25 mouse cellular contexts compared by ENCODE assay signal in genomic region chr9:33091664-33092063, GRCm38 (mm10).
"Had no signal": no experiment of that assay in that cellular context is flagged by ENCODE, and none has a peak within 500 bp of the region (broad histone marks: within the 10 kb centered on the region; RNA-seq: fewer than 3 reads in every experiment).

No protein-coding gene starts in this region.

- H3K4me3 ChIP-seq: gastrocnemius, adult 2 months; heart, adult 2 months; heart, embryonic 12.5 days; hindbrain, embryonic 10.5 days; hindbrain, embryonic 12.5 days; intestine, embryonic 15.5 days; kidney, embryonic 15.5 days; limb, embryonic 13.5 days; limb, embryonic 15.5 days; liver, embryonic 12.5 days had no signal

- H3K36me3 ChIP-seq: heart, embryonic 12.5 days; hindbrain, embryonic 10.5 days; hindbrain, embryonic 12.5 days; intestine, embryonic 15.5 days; kidney, embryonic 15.5 days; limb, embryonic 13.5 days; limb, embryonic 15.5 days; liver, embryonic 12.5 days had no signal

- H3K27me3 ChIP-seq: heart, embryonic 12.5 days; hindbrain, embryonic 12.5 days; intestine, embryonic 15.5 days; kidney, embryonic 15.5 days; limb, embryonic 13.5 days; limb, embryonic 15.5 days; liver, embryonic 12.5 days had no signal

- DNase-seq: gastrocnemius, adult 2 months; gastrocnemius, postnatal 10 days; gastrocnemius, postnatal 25 days; heart, adult 2 months; heart, postnatal 4 days; kidney, adult 18-20 months; kidney, adult 8-10 months; kidney, postnatal 14 days; kidney, postnatal 36 days; layer of hippocampus, adult 9-11 months; layer of hippocampus, postnatal 36 days; left cerebral cortex, postnatal 4 days had no signal

- ATAC-seq: hindbrain, embryonic 16.5 days; inflammation-experienced regulatory T-cells, adult 6 months; intestine, embryonic 15.5 days; intestine, postnatal 0 days; liver, embryonic 12.5 days had no signal

- H3K9ac ChIP-seq: heart, embryonic 12.5 days; hindbrain, embryonic 12.5 days; hindbrain, embryonic 14.5 days; intestine, embryonic 15.5 days; kidney, embryonic 15.5 days; limb, embryonic 13.5 days; limb, embryonic 15.5 days; liver, embryonic 12.5 days had no signal

- H3K9me3 ChIP-seq: heart, embryonic 12.5 days; hindbrain, embryonic 10.5 days; hindbrain, embryonic 12.5 days; intestine, embryonic 15.5 days; kidney, embryonic 15.5 days; limb, embryonic 13.5 days; limb, embryonic 15.5 days; liver, embryonic 12.5 days had no signal

- H3K4me1 ChIP-seq: heart, embryonic 12.5 days; hindbrain, embryonic 10.5 days; hindbrain, embryonic 12.5 days; intestine, embryonic 15.5 days; kidney, embryonic 15.5 days; limb, embryonic 13.5 days; limb, embryonic 15.5 days; liver, embryonic 12.5 days had no signal

- H3K4me2 ChIP-seq: heart, embryonic 12.5 days; hindbrain, embryonic 12.5 days; hindbrain, embryonic 14.5 days; intestine, embryonic 15.5 days; kidney, embryonic 15.5 days; limb, embryonic 13.5 days; limb, embryonic 15.5 days; liver, embryonic 12.5 days had no signal

- H3K27ac ChIP-seq: gastrocnemius, adult 2 months; heart, adult 2 months; hindbrain, embryonic 10.5 days; hindbrain, embryonic 12.5 days; hindbrain, embryonic 14.5 days; intestine, embryonic 15.5 days; kidney, embryonic 15.5 days; kidney, postnatal 0 days; limb, embryonic 13.5 days; limb, embryonic 15.5 days; liver, embryonic 12.5 days had no signal
